ENCODE assay signal across 14 mouse cellular contexts in genomic region chr19:46434591-46434990, GRCm38 (mm10). TPM values are rescaled to one million over a fixed set of nuclear protein-coding genes. Genes with fewer than 3 reads are reported as not detected.
DNase-seq lines count a peak whose midpoint lies in the region; ATAC-seq lines count a peak whose summit lies in the region.
"Had no signal": no experiment of that assay in that cellular context is flagged by ENCODE, and none has a peak within 500 bp of the region (broad histone marks: within the 10 kb centered on the region; RNA-seq: fewer than 3 reads in every experiment).

No protein-coding gene starts in this region.

- DNase-seq in forebrain, embryonic 10.5 days (ENCODE audit: extremely low spot score, low spot score), result no peak
- DNase-seq in neural tube, embryonic 10.5 days (ENCODE audit: extremely low spot score, low spot score), result no peak
- DNase-seq in right cerebral cortex, adult 18-20 months, result no peak
- DNase-seq in MN1 (ENCODE audit: low spot score), result no peak
- DNase-seq in B cell, adult 2 months, result no peak
- DNase-seq: kidney, adult 8-10 months; kidney, postnatal 4 days; lung, postnatal 36 days; right cerebral cortex, postnatal 14 days had no signal

- H3K4me3 ChIP-seq in forebrain, embryonic 10.5 days, result no peak overlapping the region
- H3K4me3 ChIP-seq in forebrain, embryonic 16.5 days (replicated peaks; ENCODE audit: low read length), result no peak overlapping the region
- no peak overlapping the region for H3K4me3 ChIP-seq in neural tube, embryonic 12.5 days
- no peak overlapping the region for H3K4me3 ChIP-seq in midbrain, embryonic 12.5 days
- H3K4me3 ChIP-seq: erythroblast, embryonic 14.5 days had no signal

- no peaks in the 10 kb centered on the region for H3K27me3 ChIP-seq in forebrain, embryonic 10.5 days (ENCODE audit: poor library complexity, severe bottlenecking)
- H3K27me3 ChIP-seq in forebrain, embryonic 16.5 days (replicated peaks; ENCODE audit: control insufficient read depth, insufficient read depth, low read length), result no peaks in the 10 kb centered on the region
- H3K27me3 ChIP-seq in neural tube, embryonic 12.5 days (replicated peaks), result no peaks in the 10 kb centered on the region
- no peaks in the 10 kb centered on the region for H3K27me3 ChIP-seq in midbrain, embryonic 12.5 days

- 64% methylated on average over 9 of the region's 9 CpGs for WGBS in forebrain, embryonic 10.5 days
- WGBS in forebrain, embryonic 16.5 days, result 77% methylated on average over 9 of the region's 9 CpGs
- 77% methylated on average over 9 of the region's 9 CpGs for WGBS in neural tube, embryonic 12.5 days
- 55% methylated on average over 9 of the region's 9 CpGs for WGBS in midbrain, embryonic 12.5 days

- no peak overlapping the region for H3K9ac ChIP-seq in forebrain, embryonic 16.5 days (replicated peaks; ENCODE audit: low read depth, low read length)
- H3K9ac ChIP-seq in neural tube, embryonic 12.5 days, result no peak overlapping the region
- H3K9ac ChIP-seq in midbrain, embryonic 12.5 days (replicated peaks), result no peak overlapping the region

- 0 out of 2 replicates have a peak, but pooled peaks cover 3% of the 10 kb centered on the region for H3K9me3 ChIP-seq in forebrain, embryonic 10.5 days
- no peaks in the 10 kb centered on the region for H3K9me3 ChIP-seq in forebrain, embryonic 16.5 days (ENCODE audit: control insufficient read depth, low read length)
- no peaks in the 10 kb centered on the region for H3K9me3 ChIP-seq in neural tube, embryonic 12.5 days
- H3K9me3 ChIP-seq in midbrain, embryonic 12.5 days, result no peaks in the 10 kb centered on the region

- no peak for ATAC-seq in forebrain, embryonic 16.5 days
- no peak for ATAC-seq in neural tube, embryonic 12.5 days (ENCODE audit: low FRiP score, low read depth)
- no peak for ATAC-seq in midbrain, embryonic 12.5 days (ENCODE audit: low FRiP score, low read depth)

- H3K4me2 ChIP-seq in forebrain, embryonic 16.5 days (ENCODE audit: low read length), result no peak overlapping the region
- H3K4me2 ChIP-seq in neural tube, embryonic 12.5 days (replicated peaks), result no peak overlapping the region
- H3K4me2 ChIP-seq in midbrain, embryonic 12.5 days (replicated peaks), result no peak overlapping the region
- H3K4me2 ChIP-seq: heart, embryonic 11.5 days had no signal

- H3K36me3 ChIP-seq in forebrain, embryonic 10.5 days (replicated peaks), result peaks cover 22% of the 10 kb centered on the region
- H3K36me3 ChIP-seq in forebrain, embryonic 16.5 days (ENCODE audit: control insufficient read depth, insufficient read depth), result no peaks in the 10 kb centered on the region
- H3K36me3 ChIP-seq in neural tube, embryonic 12.5 days, result 0 out of 2 replicates have a peak, but pooled peaks cover 3% of the 10 kb centered on the region
- H3K36me3 ChIP-seq in midbrain, embryonic 12.5 days, result peaks cover 8% of the 10 kb centered on the region; the same call in 1 of the 2 replicates

- peak overlapping the region; percentile 78 for H3K27ac ChIP-seq in forebrain, embryonic 10.5 days
- H3K27ac ChIP-seq in forebrain, embryonic 16.5 days (ENCODE audit: low read length), result no peak overlapping the region
- H3K27ac ChIP-seq in neural tube, embryonic 12.5 days, result 0 out of 2 replicates have a peak overlapping the region, but pooled peaks have one; percentile 13
- H3K27ac ChIP-seq in midbrain, embryonic 12.5 days (replicated peaks), result peak overlapping the region; percentile 60; the same call in 1 of the 2 replicates

- peaks cover 44% of the 10 kb centered on the region for H3K4me1 ChIP-seq in forebrain, embryonic 10.5 days
- peaks cover 4% of the 10 kb centered on the region; the same call in 1 of the 2 replicates for H3K4me1 ChIP-seq in forebrain, embryonic 16.5 days (replicated peaks; ENCODE audit: control insufficient read depth, insufficient read depth, low read length)
- H3K4me1 ChIP-seq in neural tube, embryonic 12.5 days, result peaks cover 20% of the 10 kb centered on the region
- peaks cover 21% of the 10 kb centered on the region for H3K4me1 ChIP-seq in midbrain, embryonic 12.5 days

RNA-seq across cellular contexts. Expression of gene Sufu, which starts 37.9 kb away (rescaled TPM):
- polyA plus RNA-seq in forebrain, embryonic 10.5 days (2016; fragmentation: Nextera tagmentation; extraction: Ambion mirVana), result 47.5 and 50.8 TPM in 2 replicates
- polyA plus RNA-seq in forebrain, embryonic 16.5 days (2015; fragmentation: Nextera tagmentation; extraction: Ambion mirVana), result 26.4 and 32.3 TPM in 2 replicates
- polyA plus RNA-seq in neural tube, embryonic 12.5 days (2016; fragmentation: Nextera tagmentation; extraction: Ambion mirVana), result 36.3 and 37.3 TPM in 2 replicates
- 42.4 and 43.7 TPM in 2 replicates for polyA plus RNA-seq in midbrain, embryonic 12.5 days (2016; fragmentation: Nextera tagmentation; extraction: Ambion mirVana)

RNA-seq across cellular contexts. Expression of gene Actr1a, which starts 39.0 kb away (rescaled TPM):
- polyA plus RNA-seq in forebrain, embryonic 10.5 days (2016; fragmentation: Nextera tagmentation; extraction: Ambion mirVana), result 172 and 185 TPM in 2 replicates
- polyA plus RNA-seq in forebrain, embryonic 16.5 days (2015; fragmentation: Nextera tagmentation; extraction: Ambion mirVana), result 400 and 401 TPM in 2 replicates
- 259 and 269 TPM in 2 replicates for polyA plus RNA-seq in neural tube, embryonic 12.5 days (2016; fragmentation: Nextera tagmentation; extraction: Ambion mirVana)
- 242 and 258 TPM in 2 replicates for polyA plus RNA-seq in midbrain, embryonic 12.5 days (2016; fragmentation: Nextera tagmentation; extraction: Ambion mirVana)
